Mouse (Mus musculus): ENCODE measurements around the gene Rnf216.

DNA sequence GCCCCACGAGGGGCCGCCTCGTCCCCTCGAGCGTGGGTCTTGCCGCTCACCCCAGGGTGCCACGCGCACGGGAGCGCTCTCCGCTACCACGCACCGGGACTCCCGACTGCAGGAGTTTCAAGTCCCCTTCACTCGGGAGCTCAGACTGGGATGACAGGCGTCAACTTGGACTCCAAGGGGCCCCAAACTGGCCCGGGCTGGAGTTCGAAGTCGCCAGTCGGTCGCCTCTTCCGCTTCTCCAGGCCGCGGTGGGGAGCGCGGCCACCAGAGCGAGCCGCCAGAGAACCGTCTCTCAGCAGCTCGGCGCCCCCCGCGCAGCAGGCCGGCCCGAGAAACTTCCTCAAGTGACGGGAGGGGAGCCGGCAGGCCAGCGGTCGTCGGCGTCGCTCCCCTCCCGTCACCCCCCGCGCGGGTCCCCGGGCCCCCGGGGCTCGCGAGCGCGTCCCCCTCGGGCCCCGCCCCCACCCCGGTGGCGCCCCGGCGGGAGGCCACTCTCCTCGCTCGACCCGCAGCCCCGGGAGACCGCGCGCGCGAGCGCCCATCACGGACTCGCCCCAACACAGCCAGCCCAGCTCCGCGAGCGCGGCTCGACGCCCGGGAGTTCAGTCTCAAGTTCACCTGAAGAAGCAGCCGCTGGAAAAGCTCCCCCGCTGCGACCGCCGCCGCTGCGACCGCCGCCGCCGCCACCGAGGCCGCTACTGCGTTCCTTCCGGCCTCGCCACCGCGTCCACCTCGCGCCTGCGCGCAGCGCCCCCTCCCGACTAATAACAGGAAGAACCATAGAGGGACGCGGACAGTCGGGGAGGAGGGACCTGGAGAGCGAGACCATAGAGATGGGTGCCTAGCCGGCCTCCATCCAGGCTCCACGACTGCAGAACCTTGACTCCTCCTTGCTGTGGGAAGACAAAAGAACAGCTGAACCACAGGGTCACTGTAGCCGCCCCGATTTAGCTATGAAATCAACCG is at the start of gene Rnf216:
- TF ChIP-seq POLR2A (IDR thresholded peaks at IDR 0.05; ENCODE audit: low read depth, low read length) (peak; percentile 82), SIN3A (IDR thresholded peaks at IDR 0.05; ENCODE audit: low read length) (peak; percentile 70; the same call in 1 of the 2 replicates), CTCF (conservative IDR thresholded peaks at IDR 0.05 in 1 of 2, IDR thresholded peaks at IDR 0.05 in 1 of 2; ENCODE audit: low read depth in 2 of 2, low read length in 2 of 2) (peak in 1 of 2 experiments; percentile 79; a peak in 3 of 4 replicates), MAFK (IDR thresholded peaks at IDR 0.05; ENCODE audit: insufficient replicate concordance, low read length) (no peak)

Measured in CH12.LX (cell line).